Mouse (Mus musculus): ENCODE measurements at regions not wholly inside any gene's neighbourhood (a gene's known extent, or its start where the extent isn't known, plus 50 kb on each side); places are given as distances from the start of the nearest gene placed in this dataset.

DNA sequence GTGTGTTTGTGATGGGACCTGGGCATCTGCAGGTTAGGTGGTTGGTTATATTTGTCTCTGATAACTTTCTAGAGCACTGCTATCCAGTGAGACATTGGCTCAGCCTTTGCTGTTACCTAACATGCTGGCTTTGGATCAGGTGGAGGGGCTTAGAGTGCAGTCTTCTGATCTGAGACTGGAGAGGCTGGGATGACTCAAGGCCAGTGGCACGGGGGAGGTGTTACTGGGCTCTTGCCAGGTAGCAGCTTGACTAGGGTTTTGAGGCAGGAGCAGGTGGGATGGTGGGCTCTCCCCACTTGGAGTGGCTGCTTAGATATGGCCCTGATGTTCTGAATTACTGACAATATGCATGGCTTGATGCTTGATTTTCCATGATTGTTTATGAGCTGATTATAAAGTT lies 236.0 kb downstream of the Zfp704 start:
- DNase-seq (ENCODE audit: low read depth, low spot score) = no peak

DNA sequence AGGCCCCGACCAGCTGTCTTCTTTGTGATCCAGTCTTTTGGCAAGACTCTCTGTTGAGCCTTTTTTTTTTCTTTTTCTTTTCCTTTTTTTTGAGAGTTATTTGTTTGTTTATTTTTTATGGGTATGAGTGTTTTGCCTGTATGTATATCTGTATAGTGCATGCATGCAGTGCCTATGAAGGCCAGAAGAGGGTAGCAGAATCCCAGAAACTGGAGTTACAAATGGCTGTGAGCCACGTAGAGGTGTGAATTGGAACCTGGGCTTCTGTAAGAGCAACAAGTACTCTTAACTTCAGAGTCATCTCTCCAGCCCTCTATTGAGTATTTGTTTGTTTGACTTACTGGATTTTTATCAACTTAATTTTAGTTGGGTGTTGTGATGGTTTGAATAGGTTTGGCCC lies 239.8 kb downstream of the Zfp704 start:
- peak; percentile 51 for DNase-seq (ENCODE audit: low read depth, low spot score)

DNA sequence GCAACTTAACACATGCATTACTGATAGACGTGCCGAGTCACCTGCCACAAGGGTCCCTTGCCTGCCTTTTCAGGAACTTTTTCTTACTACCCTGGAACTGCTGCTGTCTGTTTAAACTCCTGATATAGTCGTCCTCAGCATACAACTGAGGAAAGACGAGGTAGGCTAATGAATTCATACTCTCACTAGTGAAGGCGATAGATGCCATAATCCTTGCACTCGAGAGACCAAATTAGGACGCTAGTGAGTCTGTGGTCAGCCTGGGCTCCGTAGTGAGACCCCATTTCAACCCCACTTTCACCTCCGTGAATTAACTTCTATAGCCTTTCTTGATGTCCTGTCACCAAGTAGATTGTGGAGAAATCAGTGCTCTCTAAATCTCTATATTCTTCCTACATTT lies 244.1 kb downstream of the Zfp704 start:
- no peak for DNase-seq (ENCODE audit: low read depth, low spot score)

DNA sequence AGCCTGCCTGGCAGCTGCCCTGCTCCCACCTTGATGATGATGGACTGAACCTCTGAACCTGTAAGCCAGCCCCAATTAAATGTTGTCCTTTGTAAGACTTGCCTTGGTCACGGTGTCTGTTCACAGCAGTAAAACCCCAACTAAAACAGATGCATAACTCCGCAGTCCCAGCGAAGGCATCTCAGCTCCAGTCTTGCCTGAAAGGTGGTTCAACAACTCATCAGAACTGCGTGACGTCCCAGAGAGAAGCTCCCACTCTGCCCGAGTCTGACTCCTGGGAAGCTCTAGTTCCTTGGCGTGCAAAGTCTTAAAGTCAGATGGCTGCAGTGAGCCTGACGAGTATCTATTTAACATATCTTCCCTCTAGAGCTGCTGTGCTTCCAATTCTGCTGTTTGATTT lies 250.7 kb downstream of the Zfp704 start:
- DNase-seq (ENCODE audit: low read depth, low spot score) = no peak

DNA sequence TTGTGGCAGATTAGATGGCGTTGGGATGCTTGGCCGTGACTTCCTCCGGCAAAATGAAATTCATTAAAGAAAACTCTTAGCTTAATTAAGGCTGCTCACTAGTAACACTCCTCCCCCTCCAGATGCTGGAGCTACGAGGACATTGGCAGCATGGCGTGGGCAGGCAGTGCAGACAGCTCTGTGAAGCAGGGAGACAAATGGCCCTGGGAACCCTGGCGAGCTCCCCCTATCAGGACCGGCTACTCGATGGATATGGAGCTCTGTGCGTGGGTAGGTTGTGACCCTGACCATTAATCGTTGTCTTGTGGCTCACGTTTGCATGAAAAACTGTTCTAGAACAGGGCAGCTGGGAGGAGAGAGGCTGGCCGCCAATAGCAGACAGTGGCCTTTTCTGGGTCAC lies 251.8 kb downstream of the Zfp704 start:
- no peak for DNase-seq (ENCODE audit: low read depth, low spot score)

DNA sequence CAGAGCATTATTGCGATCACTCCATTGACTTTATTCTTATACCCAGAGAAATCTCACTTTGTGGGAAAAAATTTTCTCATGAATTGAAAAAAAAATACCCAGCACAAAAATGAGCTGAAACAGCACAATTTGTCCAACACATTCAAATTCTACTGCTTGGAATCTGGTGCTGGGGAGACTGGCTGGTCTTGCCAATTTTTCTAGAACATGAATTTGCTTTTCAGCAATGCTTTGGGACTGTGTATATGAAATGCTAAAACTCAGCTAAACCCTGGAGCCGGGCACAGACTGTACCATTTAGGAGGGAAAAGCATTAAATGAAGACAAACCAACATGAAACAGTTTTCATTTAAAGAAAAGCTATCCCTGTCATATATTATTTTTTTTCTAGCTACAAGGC lies 252.2 kb downstream of the Zfp704 start:
- DNase-seq (ENCODE audit: low read depth, low spot score) = no peak

DNA sequence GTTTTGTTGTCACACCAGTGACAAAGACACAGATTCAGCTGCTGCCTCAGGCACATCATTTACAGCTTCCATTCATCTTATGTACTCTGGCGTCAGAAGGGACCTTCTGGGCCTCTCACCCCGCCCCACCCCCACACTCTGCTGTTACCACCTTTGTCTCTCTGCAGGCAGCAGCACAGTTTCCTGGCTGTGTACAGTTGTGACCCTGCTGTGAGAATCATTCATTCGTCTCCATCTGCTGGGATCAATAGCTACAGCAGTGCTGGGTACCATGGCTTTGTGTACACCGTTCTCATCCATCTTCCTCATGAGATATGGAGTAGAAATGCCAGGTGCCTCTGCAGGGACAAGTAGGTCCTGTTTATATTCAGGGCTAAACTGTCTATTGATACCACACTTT lies 254.0 kb downstream of the Zfp704 start:
- peak; percentile 35 for DNase-seq (ENCODE audit: low read depth, low spot score)

DNA sequence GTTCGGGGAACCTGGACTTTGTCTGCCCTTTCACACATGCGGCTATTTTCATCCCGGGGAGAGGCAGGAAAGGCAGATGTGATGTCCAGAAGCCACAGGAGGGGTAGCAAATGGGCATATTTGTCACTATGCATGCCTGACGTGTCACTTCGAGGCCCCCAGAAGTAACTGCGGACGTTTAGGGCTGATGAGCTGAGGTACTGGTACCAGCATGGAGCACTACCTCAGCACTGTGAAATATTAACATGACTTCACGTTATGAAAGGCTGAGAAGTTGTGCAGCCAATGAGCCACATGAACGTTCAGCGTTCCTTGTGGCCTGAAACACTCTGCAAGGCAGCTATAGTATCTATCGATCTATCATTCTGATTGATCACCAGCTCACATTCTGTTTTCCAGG lies 255.1 kb downstream of the Zfp704 start:
- DNase-seq (ENCODE audit: low read depth, low spot score) = no peak

DNA sequence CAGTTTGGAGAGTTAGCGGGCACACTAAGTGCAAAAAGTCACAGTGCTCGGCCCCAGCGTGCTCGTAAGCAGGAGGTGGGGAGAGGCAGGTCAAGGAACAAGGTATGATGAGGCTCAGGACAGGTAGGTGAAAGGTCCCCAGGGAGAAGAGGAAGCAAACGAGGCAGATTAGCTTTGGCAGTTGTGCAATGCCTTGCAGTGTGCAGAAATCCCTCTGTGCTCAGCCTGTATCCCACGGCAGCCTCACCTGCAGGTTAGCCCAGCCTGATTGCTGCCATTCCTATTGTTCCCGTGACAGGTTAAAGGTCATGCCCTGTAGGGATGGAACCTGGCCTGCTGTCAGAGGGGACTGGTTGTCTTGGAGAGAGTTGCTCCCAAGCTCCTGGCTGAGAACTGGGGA lies 257.6 kb downstream of the Zfp704 start:
- DNase-seq (ENCODE audit: low read depth, low spot score) = peak; percentile 40

DNA sequence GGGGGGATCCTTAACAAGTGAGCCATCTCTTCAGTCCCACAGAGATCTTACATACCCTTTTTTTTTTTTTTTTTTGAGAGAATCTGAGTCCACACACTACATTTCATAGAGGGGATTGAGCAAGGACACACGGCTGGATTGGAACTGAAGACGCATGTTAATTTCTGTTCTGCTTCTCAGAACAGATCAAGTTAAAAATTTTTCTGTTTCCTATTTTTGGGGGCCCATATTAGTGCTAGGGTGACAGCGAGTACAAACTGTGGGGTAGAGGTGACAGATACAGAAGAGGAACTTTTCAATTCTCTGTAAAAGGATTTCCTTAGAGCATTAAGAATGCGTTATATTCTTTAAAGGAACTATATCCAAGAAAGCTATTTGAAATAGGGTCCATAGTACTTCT lies 260.1 kb downstream of the Zfp704 start:
- DNase-seq (ENCODE audit: low read depth, low spot score) = no peak

DNA sequence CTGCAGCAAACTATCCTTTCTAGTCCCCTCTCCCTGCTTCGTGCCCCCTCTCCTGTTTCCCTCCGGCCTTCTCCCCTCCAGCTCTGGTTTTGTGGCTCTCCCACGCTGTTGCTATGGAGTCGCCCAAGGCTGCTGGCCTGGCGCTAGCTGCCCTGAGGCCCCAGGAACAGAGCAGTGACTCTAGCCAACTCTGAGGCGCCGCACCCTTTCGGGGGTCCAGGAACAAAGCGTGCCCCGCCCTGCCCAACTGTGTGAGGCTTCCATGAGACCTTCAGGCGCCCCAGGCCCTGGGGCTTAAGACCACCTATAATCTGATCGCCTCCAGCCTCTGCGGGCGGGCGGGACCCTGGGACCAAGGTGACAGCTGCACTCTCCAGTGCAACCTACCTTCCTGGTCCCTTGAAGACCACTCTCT lies 262.4 kb downstream of the Zfp704 start:
- peak; percentile 62 for DNase-seq (ENCODE audit: low read depth, low spot score)

DNA sequence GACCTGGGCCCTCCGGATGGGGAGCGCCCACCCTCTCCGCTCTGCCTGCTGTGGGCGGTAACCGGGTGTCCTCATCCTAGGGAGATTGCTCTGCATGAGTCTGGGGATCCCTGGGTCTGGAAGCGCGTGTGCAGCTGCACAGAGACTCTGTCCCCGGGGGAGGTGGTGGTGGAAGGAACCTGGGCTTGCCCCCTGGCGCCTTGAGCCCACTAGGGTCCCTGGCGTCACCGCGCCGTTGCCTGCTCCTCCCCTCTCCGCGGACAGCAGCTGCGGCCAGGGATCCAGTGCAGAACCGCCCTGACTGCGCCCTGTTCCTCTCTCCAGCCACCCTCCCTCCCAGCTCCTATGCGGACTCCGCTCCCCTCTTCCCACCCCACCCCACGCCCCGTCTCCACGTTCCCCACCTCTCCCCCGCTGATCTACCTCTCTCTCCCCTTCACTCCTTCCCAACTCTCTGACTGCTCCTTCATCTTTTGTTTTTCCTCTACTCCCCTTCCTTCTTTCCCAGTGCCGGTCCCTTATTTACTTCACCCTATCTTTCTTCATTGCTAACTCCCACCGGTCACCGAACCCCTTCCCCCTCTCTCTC lies 262.9 kb downstream of the Zfp704 start:
- DNase-seq (ENCODE audit: low read depth, low spot score) = peak; percentile 46

DNA sequence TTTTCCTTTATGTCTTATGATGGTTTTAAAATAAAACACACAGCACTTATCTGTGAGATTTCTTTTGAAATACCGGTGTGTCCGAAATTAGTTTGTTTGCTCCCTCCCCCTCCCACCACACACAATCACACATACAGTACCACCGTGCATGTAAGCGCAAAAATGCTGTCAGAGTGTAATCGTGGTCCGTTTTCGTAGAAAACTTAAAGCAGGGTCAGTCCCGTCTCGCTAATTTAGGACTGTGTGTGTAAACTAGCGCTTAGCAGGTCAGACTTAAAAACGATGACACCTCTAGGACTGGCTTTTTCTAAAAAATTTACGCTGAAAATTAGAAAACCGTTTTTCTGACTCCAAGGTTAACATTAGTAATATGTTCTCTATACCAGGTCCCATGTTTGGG lies 263.5 kb downstream of the Zfp704 start:
- DNase-seq (ENCODE audit: low read depth, low spot score) = no peak

DNA sequence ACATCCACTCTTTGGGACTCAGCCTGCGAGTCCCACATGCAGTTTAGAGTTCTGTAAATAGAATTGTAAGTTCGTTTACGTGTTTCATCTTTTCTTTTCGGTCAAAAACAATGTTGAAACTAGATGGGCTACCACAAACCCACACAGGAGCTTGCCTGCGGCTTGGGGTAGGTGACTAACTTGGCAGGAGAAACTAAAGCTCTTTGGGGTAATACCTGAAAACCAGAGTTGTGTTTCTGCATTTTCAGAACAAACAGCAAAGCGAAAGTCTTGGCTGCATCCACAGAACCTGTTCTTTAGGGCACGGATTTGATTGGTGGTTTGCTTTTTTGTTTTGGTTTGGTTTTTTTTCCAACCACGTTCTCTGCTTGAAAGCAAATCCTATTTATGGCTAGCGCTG lies 264.0 kb downstream of the Zfp704 start:
- no peak for DNase-seq (ENCODE audit: low read depth, low spot score)

DNA sequence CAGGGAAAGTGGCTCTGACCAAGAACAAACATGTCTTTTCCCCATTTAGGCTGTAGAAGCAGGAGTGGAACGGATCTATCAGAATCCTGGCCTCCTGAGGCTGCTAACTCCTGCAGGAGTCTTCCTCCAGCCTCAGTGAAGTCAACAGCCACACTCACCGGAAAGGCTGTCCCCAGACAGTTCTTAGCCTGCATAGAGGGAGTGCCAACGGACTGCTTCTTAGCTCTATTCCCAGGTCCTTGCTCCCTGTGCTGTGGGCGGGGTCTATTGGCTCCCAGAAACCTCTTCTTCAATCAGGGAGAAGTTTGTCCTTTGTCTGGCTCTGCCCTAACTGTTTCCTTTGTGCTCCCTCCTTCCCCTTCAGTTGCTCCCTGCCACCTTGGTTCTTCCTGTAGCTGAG lies 266.3 kb downstream of the Zfp704 start:
- DNase-seq (ENCODE audit: low read depth, low spot score) = peak; percentile 91

DNA sequence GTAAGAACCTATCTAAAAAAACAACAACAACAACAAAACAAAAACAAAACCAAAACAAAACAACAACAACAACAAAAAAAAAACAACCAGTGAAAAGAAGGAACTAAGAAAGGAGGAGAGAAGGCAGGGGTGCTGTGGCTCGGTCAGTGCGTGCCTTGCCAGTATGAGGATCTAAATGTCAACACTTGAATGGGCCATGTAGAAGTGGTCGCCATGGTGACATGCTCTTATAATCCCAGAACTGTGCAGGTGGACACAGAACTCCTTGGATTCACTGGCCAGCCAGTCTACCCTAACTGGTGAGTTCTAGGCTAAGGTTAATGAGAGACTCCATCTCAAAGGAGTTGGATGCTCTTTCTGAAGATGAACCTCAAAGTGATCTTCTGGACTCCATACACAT lies 267.7 kb downstream of the Zfp704 start:
- no peak for DNase-seq (ENCODE audit: low read depth, low spot score)

DNA sequence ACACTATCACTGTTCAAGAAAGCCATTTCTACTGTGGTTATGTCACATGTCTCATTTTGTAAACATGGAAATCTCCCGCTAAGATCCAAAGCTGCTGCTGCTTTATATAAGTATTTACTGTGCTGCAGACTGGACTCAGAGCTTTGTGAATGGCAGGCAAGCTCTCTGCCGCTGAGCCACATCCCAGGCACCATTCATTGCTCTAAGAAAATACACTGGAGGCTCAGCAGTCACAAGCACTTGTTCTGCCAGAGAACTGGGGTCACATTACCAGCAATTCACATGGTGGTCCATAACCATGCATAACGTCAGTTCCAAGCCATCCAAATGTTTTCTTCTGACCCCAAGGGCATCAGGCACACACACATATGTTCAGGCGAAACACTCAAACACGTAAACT lies 268.2 kb downstream of the Zfp704 start:
- DNase-seq (ENCODE audit: low read depth, low spot score) = no peak

DNA sequence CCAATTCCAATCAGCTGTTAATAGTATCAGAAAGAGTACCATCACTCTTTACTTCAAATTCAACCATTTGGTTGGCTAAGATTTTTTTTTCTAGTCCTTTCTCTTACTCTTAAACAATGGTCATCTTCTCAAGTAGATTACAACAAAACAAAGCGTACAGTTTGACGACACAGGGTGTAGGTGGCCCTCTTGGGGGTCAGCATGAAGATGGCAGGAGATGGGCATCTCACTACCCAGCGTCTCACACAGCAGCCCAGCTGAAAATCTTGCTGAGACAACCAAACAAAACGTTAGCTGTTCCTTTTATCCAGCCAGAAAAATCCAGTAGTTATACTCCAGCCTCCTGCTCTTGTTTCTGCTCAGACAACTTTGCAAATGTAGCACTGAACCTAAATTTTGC lies 268.6 kb downstream of the Zfp704 start:
- no peak for DNase-seq (ENCODE audit: low read depth, low spot score)

DNA sequence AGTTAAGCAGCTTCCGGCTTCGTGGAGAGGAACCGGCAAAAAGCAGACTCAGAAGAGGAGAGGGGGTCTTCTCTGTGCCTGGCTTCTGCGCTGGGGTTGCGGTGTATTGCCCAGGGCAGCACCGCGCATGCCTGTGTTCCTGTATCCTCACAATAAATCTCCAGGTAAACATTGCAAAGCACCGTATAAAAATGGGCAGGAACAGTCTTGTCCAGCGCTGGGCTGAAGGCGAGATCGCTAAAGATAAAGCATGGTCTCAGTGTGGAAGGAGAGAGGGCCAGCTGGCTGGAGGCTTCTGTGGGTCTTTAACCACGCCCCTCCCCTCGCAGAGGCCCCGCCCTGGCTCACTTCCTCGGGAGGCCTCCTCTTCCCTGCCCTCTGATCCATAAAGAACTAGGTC lies 269.1 kb downstream of the Zfp704 start:
- DNase-seq (ENCODE audit: low read depth, low spot score) = peak; percentile 72

DNA sequence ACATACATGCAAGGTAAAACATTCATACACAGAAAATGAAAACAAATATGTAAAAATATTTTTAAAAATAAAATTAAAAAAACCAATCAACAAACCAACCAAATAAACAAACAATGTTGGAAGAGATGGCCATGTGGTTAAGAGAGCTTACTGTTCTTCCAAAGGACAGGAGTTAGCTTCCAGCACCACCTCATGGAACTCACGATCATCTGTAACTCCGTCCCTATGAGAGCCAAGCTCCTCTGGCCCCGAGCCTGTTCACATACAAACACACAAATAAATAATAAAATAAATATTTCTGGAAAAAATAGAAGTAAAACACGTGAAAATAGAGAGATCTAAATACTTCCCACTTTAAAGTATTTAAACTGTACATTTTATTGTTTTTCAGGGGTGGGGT lies 269.5 kb downstream of the Zfp704 start:
- DNase-seq (ENCODE audit: low read depth, low spot score) = no peak

DNA sequence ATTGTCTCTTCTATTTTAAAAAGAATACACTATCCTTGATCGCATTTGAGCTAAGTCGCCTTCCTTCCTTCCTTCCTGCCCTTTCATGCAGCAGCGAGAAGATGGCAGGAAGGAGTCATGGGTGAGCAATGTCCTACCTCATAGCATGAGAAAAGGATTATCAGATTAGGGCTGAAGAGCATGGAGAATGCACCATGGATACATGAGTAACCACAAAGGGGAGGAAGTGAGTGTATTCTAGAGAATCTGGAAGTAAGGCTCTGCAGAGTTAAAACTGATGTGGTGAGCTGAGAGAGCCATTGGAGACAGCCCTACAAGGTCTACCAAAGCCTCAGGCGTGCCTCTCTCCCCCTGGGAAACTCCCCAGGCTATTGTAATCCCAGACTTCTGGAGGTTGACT lies 270.2 kb downstream of the Zfp704 start:
- DNase-seq (ENCODE audit: low read depth, low spot score) = no peak

DNA sequence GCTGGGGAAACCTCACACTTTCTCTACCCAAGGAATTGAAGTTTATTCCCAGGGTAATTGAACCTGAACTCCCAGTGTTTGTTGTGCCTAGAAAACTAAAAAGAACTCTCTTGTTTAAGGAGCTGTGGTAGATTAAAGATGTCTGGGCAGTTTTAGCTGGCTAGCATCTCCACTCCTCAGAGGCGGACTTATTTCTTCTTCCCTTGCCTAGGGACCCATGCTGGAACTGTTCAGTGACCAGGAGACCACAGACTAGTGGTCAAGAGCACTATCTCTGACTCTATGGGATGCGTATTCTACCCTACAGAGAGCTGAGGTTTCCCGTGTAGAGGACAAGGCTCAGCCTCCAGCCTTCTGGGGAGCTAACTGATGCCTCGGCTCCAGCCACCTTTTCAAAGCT lies 274.3 kb downstream of the Zfp704 start:
- DNase-seq (ENCODE audit: low read depth, low spot score) = no peak
